Mouse (Mus musculus) ovary, postnatal 14 days (tissue): ENCODE data around the gene Olfr384.
"Not testable (repeated sequence)": the region's sequence is repeated elsewhere in the genome, so short reads cannot be mapped to it uniquely, and the experiment has no call there.

Experiments
- DNase-seq: peaks from one replicate; pipeline ENCODE4 v3.0.0; 2022; ENCODE audit warnings: low spot score

Olfr384 gene

DNA sequence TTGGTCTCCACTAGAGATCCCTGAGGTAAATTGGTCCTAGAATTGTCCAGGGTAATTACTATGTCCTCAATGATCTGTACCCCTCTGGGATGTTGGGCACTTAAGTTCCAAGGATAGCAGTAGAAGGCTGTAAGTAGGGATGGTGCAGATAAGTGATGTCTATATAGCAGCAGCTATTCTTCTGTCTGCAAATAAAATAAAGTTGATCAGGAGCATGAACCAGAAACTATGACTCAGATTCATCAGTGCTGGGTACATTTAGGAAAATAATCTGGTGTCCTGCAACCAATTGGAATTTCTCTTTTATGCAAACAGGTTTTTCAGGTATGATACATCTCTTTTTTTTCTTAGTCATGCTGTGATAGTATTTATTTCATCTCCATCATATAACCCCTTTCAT is at the start of gene Olfr384:
Gene Olfr384, plus strand, starts transcription at position 301 of the 400 bp plus-strand sequence.
- no peak for DNase-seq

DNA sequence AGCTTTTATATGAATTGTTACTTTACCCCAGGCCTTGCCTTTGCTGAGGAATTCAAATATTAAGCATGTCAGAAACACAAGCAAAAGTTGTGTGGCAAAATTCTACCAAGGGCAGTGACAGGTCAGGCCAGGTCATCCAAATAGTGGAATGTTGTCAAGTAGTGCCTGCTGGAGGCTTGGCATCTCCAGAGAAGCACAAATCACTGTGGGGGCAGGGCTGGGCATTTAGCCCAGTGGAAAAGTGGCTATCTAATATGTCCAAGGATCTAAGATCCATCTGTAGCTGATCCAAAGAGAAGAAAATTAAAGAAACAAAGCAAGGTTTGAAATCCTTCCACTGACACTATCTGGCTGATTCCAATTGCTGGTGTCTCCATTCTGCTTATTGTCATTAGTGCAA is 18.5 kb upstream of the Olfr384 start:
- no peak for DNase-seq

GRCm38 (mm10) chr11:73583188-73583587 is 15.2 kb upstream of the Olfr384 start:
- not testable (repeated sequence) for DNase-seq

GRCm38 (mm10) chr11:73592908-73593307 is 5.5 kb upstream of the Olfr384 start, which contains the start of gene Olfr385:
Gene Olfr385, minus strand, starts transcription at chr11:73593008.
- no peak for DNase-seq
